Mouse (Mus musculus): Measurements from ENCODE around the gene Npr2. TPM values are rescaled to one million over a fixed set of nuclear protein-coding genes. Genes with fewer than 3 reads are reported as not detected.

Npr2 gene
- total and polyA plus RNA-seq, 3 experiments, result 0.38 to 0.49 TPM; not detected in 1

DNA sequence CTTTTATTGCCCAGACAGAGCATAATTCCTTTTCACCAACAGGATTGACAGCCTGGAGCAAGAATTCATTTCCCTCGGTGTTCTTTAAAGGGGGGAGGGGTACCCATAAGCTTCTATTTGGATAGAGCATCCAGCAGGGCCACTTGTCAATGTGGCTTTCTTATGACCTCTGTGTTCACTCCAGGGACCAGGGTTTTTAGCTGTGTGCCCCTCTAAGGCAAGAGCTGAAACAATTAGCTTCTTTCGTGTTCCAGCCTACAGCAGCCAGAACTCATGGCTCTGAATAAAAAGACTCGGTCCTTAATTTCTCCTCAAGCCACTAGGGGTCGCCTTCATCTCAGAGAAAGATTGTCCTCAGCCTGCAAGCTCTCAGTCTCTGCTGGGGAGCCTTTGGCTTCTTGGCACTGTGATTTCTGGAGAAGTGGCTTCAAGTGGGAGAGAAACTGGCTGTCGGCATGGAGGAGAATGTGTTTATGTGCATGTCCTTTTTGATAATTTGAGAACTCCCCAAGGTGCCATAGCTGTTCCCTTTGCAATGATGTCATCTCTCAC lies 1.6 kb upstream of the Npr2 start (continued):
- TF ChIP-seq MXI1 (IDR thresholded peaks at IDR 0.05; ENCODE audit: low read depth, low read length) (0 out of 2 replicates have a peak, but pooled peaks have one; percentile 31), USF2 (conservative IDR thresholded peaks at IDR 0.05; ENCODE audit: low read depth, low read length) (no peak), PAX5 (IDR thresholded peaks at IDR 0.05; ENCODE audit: low read length) (no peak), USF1 (IDR thresholded peaks at IDR 0.05; ENCODE audit: low read depth, low read length) (no peak), KAT2A (IDR thresholded peaks at IDR 0.05; ENCODE audit: insufficient replicate concordance, low read length) (no peak), ZNF384 (IDR thresholded peaks at IDR 0.05; ENCODE audit: low read depth, low read length) (0 out of 2 replicates have a peak, but pooled peaks have one; percentile 9), EP300 (IDR thresholded peaks at IDR 0.05; ENCODE audit: low read length) (no peak), CHD2 (IDR thresholded peaks at IDR 0.05; ENCODE audit: low read length) (peak; percentile 69; the same call in 1 of the 2 replicates), RCOR1 (conservative IDR thresholded peaks at IDR 0.05; ENCODE audit: low read depth, low read length) (no peak), NELFE (IDR thresholded peaks at IDR 0.05; ENCODE audit: low read depth, low read length) (peak; percentile 56; the same call in 1 of the 2 replicates), JUND (conservative IDR thresholded peaks at IDR 0.05; ENCODE audit: low read depth, low read length) (no peak), MAX (IDR thresholded peaks at IDR 0.05; ENCODE audit: low read length) (0 out of 2 replicates have a peak, but pooled peaks have one; percentile 30), TCF12 (IDR thresholded peaks at IDR 0.05; ENCODE audit: low read depth, low read length) (no peak), POLR2A (IDR thresholded peaks at IDR 0.05; ENCODE audit: low read depth, low read length) (no peak), RAD21 (IDR thresholded peaks at IDR 0.05; ENCODE audit: low read depth, low read length) (peak; percentile 94), CTCF (conservative IDR thresholded peaks at IDR 0.05 in 1 of 2, IDR thresholded peaks at IDR 0.05 in 1 of 2; ENCODE audit: low read depth in 2 of 2, low read length in 2 of 2) (peak; percentile 71 to 94), GABPA (IDR thresholded peaks at IDR 0.05; ENCODE audit: insufficient replicate concordance, low read depth, low read length) (no peak), ELF1 (IDR thresholded peaks at IDR 0.05; ENCODE audit: low read depth, low read length) (no peak), SMC3 (IDR thresholded peaks at IDR 0.05; ENCODE audit: low read depth, low read length) (peak; percentile 74), POLR2AphosphoS2 (IDR thresholded peaks at IDR 0.05; ENCODE audit: low read depth, low read length) (no peak), ETS1 (conservative IDR thresholded peaks at IDR 0.05; ENCODE audit: low read depth, low read length) (no peak), MEF2A (IDR thresholded peaks at IDR 0.05; ENCODE audit: borderline replicate concordance, low read depth, low read length) (peak; percentile 31; the same call in 1 of the 2 replicates), NRF1 (IDR thresholded peaks at IDR 0.05; ENCODE audit: low read depth, low read length) (no peak)

DNA sequence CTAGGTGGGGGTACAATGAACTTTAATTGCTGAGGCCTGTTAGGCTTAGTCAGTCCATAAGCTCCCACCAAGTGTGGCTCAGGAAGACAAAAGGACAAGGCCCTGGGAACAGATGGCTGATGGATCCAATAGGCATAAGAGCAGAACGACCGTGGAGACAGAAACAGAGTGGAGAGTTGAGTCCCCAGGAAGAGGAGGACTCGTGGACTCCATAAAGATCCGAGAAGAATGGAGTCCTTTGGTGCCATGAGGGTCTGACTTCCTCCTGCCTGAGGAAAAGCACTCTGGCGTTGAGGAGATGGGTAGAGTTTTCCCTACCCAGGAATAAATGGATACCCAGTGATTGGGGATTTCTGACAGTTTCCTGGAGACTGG lies 1.1 kb upstream of the Npr2 start:
- no peaks in the 10 kb centered on the region for H3K36me3 ChIP-seq (replicated peaks in 1 of 2; ENCODE audit: control insufficient read depth in 1 of 2, insufficient read depth in 1 of 2, low read length in 1 of 2)
- dilution Hi-C loops (cut with MboI; ENCODE audit: extremely low pct_ligation_motif_present, extremely low pct_unique_long_range_greater_than_20kb, low sequenced_read_pairs), result no loop called here
- H3K4me1 ChIP-seq (ENCODE audit: control insufficient read depth in 1 of 2, insufficient read depth in 2 of 2), result no peaks in the 10 kb centered on the region
- in situ Hi-C loops (cut with MboI; ENCODE audit: low pct_ligation_motif_present, low pct_unique_long_range_greater_than_20kb, low sequenced_read_pairs), result no loop called here
- H3K79me2 ChIP-seq (replicated peaks; ENCODE audit: control insufficient read depth, extremely low read depth, insufficient read depth, poor library complexity, severe bottlenecking), result no peaks in the 10 kb centered on the region
- TF ChIP-seq MEF2A (IDR thresholded peaks at IDR 0.05; ENCODE audit: borderline replicate concordance, low read depth, low read length) (no peak), RCOR1 (conservative IDR thresholded peaks at IDR 0.05; ENCODE audit: low read depth, low read length) (no peak)
- no peak overlapping the region for H3K4me3 ChIP-seq (replicated peaks in 1 of 3; ENCODE audit: low read depth in 2 of 3, low read length in 2 of 3, poor library complexity in 1 of 3)
- H3K4me2 ChIP-seq (ENCODE audit: insufficient read depth, low read depth, poor library complexity, severe bottlenecking), result 0 out of 2 replicates have a peak overlapping the region, but pooled peaks have one; percentile 87
- DNase-seq (ENCODE audit: extremely low read depth), result no peak
- H3K9me3 ChIP-seq (replicated peaks; ENCODE audit: low read length), result peaks cover 12% of the 10 kb centered on the region
- H3K9ac ChIP-seq (ENCODE audit: insufficient read depth, low read depth), result no peak overlapping the region
- H3K27me3 ChIP-seq (replicated peaks), result peaks cover 79% of the 10 kb centered on the region
- no peak overlapping the region for H3K27ac ChIP-seq (ENCODE audit: insufficient read depth, low read depth)

Measured in CH12.LX (cell line).